Mouse (Mus musculus) layer of hippocampus, postnatal 14 days (tissue): ENCODE data around the gene Eid1. TPM values are rescaled to one million over a fixed set of nuclear protein-coding genes. Genes with fewer than 3 reads are reported as not detected.

ENCODE experiments used
- total RNA-seq, 2 experiments: library from RNA; stranded (reverse); gene quantifications; 2 replicates each; pipeline ENCODE4 v1.2.3; 2021

Gene Eid1
- total RNA-seq, 2 experiments from 2014 or later = 323 to 341 TPM

Other genes starting within 250 kb of the Eid1 start
- gene Gm9913, start 168.0 kb upstream of the Eid1 start, total RNA-seq = under 1 TPM; 0.43 to 0.48 TPM
- gene Fbn1, start 165.1 kb upstream of the Eid1 start, total RNA-seq = 10 to 100 TPM; 10.4 to 10.5 TPM
- gene Cep152, start 48.0 kb upstream of the Eid1 start, total RNA-seq = 1 to 10 TPM; 2.9 to 3.0 TPM
- gene Shc4, start 51.1 kb downstream of the Eid1 start, total RNA-seq = 1 to 10 TPM; 5.8 to 7.3 TPM
- gene Secisbp2l, start 109.8 kb downstream of the Eid1 start, total RNA-seq = 100 to 1,000 TPM; 114 to 121 TPM
- 10 to 100 TPM; 26.4 to 27.1 TPM for gene Galk2, start 186.0 kb downstream of the Eid1 start, total RNA-seq
- 100 to 1,000 TPM; 110 to 116 TPM for gene Cops2, start 186.0 kb downstream of the Eid1 start, total RNA-seq